Mouse (Mus musculus) stomach, postnatal 0 days (tissue): ENCODE results near the gene Zfp697.

Source experiments
- CTCF ChIP-seq: IDR thresholded peaks from 2 replicates; pipeline ENCODE4 v1.5.1; 2016; ENCODE audit warnings: antibody characterized with exemption, low read depth, mild to moderate bottlenecking, moderate library complexity
- EP300 ChIP-seq: optimal IDR thresholded peaks from 2 replicates; pipeline ENCODE3; 2016; ENCODE audit warnings: antibody characterized with exemption

DNA sequence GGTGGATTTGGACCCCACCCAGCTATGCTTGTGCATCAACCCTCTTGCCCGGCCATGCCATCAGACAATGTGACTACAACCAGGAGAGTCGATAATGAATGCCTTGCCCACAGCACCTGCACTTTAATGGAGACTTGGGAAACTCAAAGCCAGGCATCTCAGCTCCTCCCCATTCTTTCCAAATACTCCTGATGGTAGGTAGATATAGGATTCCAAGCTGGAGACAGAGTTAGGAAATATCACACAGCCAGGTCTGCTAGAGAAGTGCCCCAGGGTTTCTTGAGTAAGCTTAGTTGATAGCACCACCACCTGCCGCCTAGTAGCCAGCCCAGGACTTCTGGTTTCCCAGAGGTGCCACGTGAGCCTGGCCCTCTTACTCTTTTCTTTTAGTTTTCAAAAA, 15.4 kb upstream of the Zfp697 start:
- no peak for TF ChIP-seq CTCF
- no peak for TF ChIP-seq EP300
